In the genomic region with DNA sequence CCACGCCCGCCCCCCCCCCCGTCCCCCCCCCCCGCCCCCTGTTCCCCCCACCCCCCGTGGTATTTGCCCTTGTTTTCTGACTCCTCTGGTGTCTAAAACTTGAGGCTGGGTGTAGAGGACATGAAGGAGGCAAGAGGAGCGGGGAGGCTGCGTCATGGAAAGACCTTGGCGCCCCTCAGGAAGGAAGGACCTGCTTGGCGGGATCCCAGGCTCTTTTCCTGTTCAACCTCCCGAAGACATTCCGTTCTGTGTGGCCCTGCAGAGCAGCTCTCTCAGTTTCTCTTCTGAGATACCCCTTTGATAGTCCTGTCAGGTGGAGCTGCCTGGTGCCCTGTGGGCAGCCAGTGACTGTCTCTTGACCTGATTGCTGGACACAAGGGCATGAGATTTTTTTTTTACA, we compare ENCODE assay signal across 10 mouse cellular contexts. TPM values are rescaled to one million over a fixed set of nuclear protein-coding genes. Genes with fewer than 3 reads are reported as not detected.
A peak's percentile ranks its signal among the peaks of the same experiment; 100 is the strongest.
DNase-seq lines count a peak whose midpoint lies in the region; ATAC-seq lines count a peak whose summit lies in the region.
"Had no signal": no experiment of that assay in that cellular context is flagged by ENCODE, and none has a peak within 500 bp of the region (broad histone marks: within the 10 kb centered on the region; RNA-seq: fewer than 3 reads in every experiment).

No protein-coding gene starts in this region.

- ATAC-seq in granulocyte monocyte progenitor cell, adult 5-6 weeks (replicated peaks; ENCODE audit: poor library complexity, severe bottlenecking): no peak

- peak; percentile 40 for DNase-seq in gastrocnemius, adult 18-20 months (ENCODE audit: low spot score)
- no peak for DNase-seq in gastrocnemius, postnatal 4 days (ENCODE audit: low spot score in 2 of 2)
- peak; percentile 75 to 91 for DNase-seq in heart, adult 18-20 months
- peak; percentile 73 for DNase-seq in induced T-regulatory cell, adult 2 months (ENCODE audit: low read depth)
- DNase-seq in lung, postnatal 10 days: peak; percentile 83
- DNase-seq in layer of hippocampus, postnatal 10 days (ENCODE audit: low spot score in 2 of 2): no peak
- DNase-seq in urinary bladder, postnatal 14 days (ENCODE audit: low spot score): no peak
- DNase-seq: cerebellum, adult 9-11 months had no signal

RNA-seq across cellular contexts. Expression of a gene that starts 7.0 kb away (rescaled TPM):
- total RNA-seq in gastrocnemius, adult 18-20 months (2021): 1 to 10 TPM; 4.4 to 5.0 TPM
- total RNA-seq in gastrocnemius, postnatal 4 days (2021): 10 to 100 TPM; 11.3 to 11.8 TPM
- total RNA-seq in heart, adult 18-20 months (2021): 10 to 100 TPM; 17.2 to 18.6 TPM
- total RNA-seq in layer of hippocampus, postnatal 10 days (2021): 1 to 10 TPM; 5.6 to 7.0 TPM
- 0.99 and 1.6 TPM in 2 replicates for total RNA-seq in granulocyte monocyte progenitor cell, adult 5-6 weeks (2014; fragmentation: Nextera tagmentation)
- total RNA-seq in granulocyte monocyte progenitor cell, adult 5-6 weeks (2017): 2.6 and 5.3 TPM in 2 replicates

RNA-seq across cellular contexts. Expression of a gene that starts 45.4 kb away (rescaled TPM):
- under 1 TPM; 0.11 to 0.74 TPM for total RNA-seq in gastrocnemius, adult 18-20 months (2021)
- 1 to 10 TPM; 2.0 to 2.2 TPM for total RNA-seq in gastrocnemius, postnatal 4 days (2021)
- total RNA-seq in heart, adult 18-20 months (2021): under 1 TPM; 0.32 to 0.41 TPM
- total RNA-seq in layer of hippocampus, postnatal 10 days (2021): under 1 TPM in 1 of 2 experiments, not detected in 1; 0.13 TPM
- not detected in 2 replicates for total RNA-seq in granulocyte monocyte progenitor cell, adult 5-6 weeks (2014; fragmentation: Nextera tagmentation)
- total RNA-seq in granulocyte monocyte progenitor cell, adult 5-6 weeks (2017): not detected in 2 replicates
- total RNA-seq: left cerebral cortex, postnatal 25 days had no signal

Comparison
In these comparisons a context has a peak if more than half of its experiments do, and no peak if none do; other contexts are left out.
1. DNase-seq: peak in gastrocnemius, adult 18-20 months (single experiment), heart, adult 18-20 months (2 of 2), induced T-regulatory cell, adult 2 months (single experiment) and lung, postnatal 10 days (single experiment); none in gastrocnemius, postnatal 4 days (0 of 2), layer of hippocampus, postnatal 10 days (0 of 2) and urinary bladder, postnatal 14 days (single experiment).